Mouse (Mus musculus): ENCODE data around the gene Gm20388.

Gene Gm20388

GRCm38 (mm10) chr8:122427607-122428006 is 2517.0 kb downstream of the Gm20388 start:
- DNase-seq (ENCODE audit: low spot score in 2 of 2) = no peak

- no peak for DNase-seq (ENCODE audit: low spot score in 2 of 2)
These were observed 2517.5 kb downstream of the Gm20388 start for GRCm38 (mm10) chr8:122428163-122428562.

GRCm38 (mm10) chr8:122430058-122430636 is 2519.5 kb downstream of the Gm20388 start:
- DNase-seq (ENCODE audit: low spot score in 2 of 2) = no peak

GRCm38 (mm10) chr8:122430646-122431045 is 2520.0 kb downstream of the Gm20388 start:
- DNase-seq (ENCODE audit: low spot score in 2 of 2) = no peak

- no peak for DNase-seq (ENCODE audit: low spot score in 2 of 2)
These were observed 2521.2 kb downstream of the Gm20388 start for GRCm38 (mm10) chr8:122431694-122432442.

- DNase-seq (ENCODE audit: low spot score in 2 of 2) = no peak
These were observed 2522.0 kb downstream of the Gm20388 start, which contains the start of gene Cyba for GRCm38 (mm10) chr8:122432443-122433268. Gene Cyba (minus strand): TSS chr8:122432930.

GRCm38 (mm10) chr8:122433269-122433905 is 2522.7 kb downstream of the Gm20388 start:
- DNase-seq (ENCODE audit: low spot score in 2 of 2) = no peak

GRCm38 (mm10) chr8:122435375-122435774 is 2524.7 kb downstream of the Gm20388 start:
- no peak for DNase-seq (ENCODE audit: low spot score in 2 of 2)

GRCm38 (mm10) chr8:122436146-122436545 is 2525.5 kb downstream of the Gm20388 start:
- DNase-seq (ENCODE audit: low spot score in 2 of 2) = no peak

GRCm38 (mm10) chr8:122436586-122437125 is 2526.0 kb downstream of the Gm20388 start:
- DNase-seq (ENCODE audit: low spot score in 2 of 2) = no peak

- no peak for DNase-seq (ENCODE audit: low spot score in 2 of 2)
These were observed 2527.2 kb downstream of the Gm20388 start for GRCm38 (mm10) chr8:122437708-122438331.

GRCm38 (mm10) chr8:122439336-122439735 is 2528.7 kb downstream of the Gm20388 start:
- DNase-seq (ENCODE audit: low spot score in 2 of 2) = no peak

GRCm38 (mm10) chr8:122441326-122441725 is 2530.7 kb downstream of the Gm20388 start:
- no peak for DNase-seq (ENCODE audit: low spot score in 2 of 2)

GRCm38 (mm10) chr8:122442356-122442755 is 2531.7 kb downstream of the Gm20388 start:
- no peak for DNase-seq (ENCODE audit: low spot score in 2 of 2)

- DNase-seq (ENCODE audit: low spot score in 2 of 2) = no peak
These were observed 2532.1 kb downstream of the Gm20388 start for GRCm38 (mm10) chr8:122442781-122443180.

GRCm38 (mm10) chr8:122443262-122444006 is 2532.8 kb downstream of the Gm20388 start, which contains the start of gene Mvd:
Gene Mvd (minus strand): TSS chr8:122443422.
- DNase-seq (ENCODE audit: low spot score in 2 of 2) = peak; percentile 99 to 100

- DNase-seq (ENCODE audit: low spot score in 2 of 2) = peak; percentile 75
These were observed 2533.6 kb downstream of the Gm20388 start for GRCm38 (mm10) chr8:122444058-122444748.

GRCm38 (mm10) chr8:122445203-122445602 is 2534.6 kb downstream of the Gm20388 start:
- DNase-seq (ENCODE audit: low spot score in 2 of 2) = no peak

GRCm38 (mm10) chr8:122451161-122451703 is 2540.6 kb downstream of the Gm20388 start:
- DNase-seq (ENCODE audit: low spot score in 2 of 2) = no peak

Data from right cerebral cortex, postnatal 36 days (tissue).